Mouse (Mus musculus) liver, embryonic 14 days (tissue): Measurements from ENCODE around the gene Gp9. TPM values are rescaled to one million over a fixed set of nuclear protein-coding genes. Genes with fewer than 3 reads are reported as not detected.

Experiments used
- polyA plus RNA-seq: library from polyadenylated mRNA; depleted of rRNA; stranded (reverse); fragments of >200 nt; gene quantifications from 2 replicates; pipeline ENCODE4 v1.2.3, GENCODE M21; 2012; rRNA removed

The Gp9 gene
- 31.8 and 34.2 TPM in 2 replicates for polyA plus RNA-seq

DNA sequence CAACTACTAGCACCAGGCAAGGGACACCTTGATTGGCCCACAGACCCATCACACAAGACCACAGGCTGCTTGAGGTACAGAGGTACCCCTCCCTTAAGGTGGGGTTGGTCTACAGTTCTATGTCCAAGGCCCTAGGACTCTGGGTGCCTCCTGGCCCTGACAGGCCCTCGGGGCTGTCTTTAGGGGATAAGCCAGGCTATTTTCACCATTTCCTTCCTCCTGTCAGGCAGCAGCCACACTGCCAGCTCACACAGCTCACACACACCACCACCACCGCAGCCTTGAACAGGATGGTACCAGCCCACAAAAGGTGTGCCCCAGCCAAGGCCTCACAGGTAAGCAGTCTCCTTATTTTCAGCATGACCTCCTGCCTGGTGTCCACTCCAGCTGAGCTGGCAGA lies at the start of gene Gp9:
Gene Gp9 (plus strand): TSS at position 231 of the 400 bp plus-strand sequence.

DNA sequence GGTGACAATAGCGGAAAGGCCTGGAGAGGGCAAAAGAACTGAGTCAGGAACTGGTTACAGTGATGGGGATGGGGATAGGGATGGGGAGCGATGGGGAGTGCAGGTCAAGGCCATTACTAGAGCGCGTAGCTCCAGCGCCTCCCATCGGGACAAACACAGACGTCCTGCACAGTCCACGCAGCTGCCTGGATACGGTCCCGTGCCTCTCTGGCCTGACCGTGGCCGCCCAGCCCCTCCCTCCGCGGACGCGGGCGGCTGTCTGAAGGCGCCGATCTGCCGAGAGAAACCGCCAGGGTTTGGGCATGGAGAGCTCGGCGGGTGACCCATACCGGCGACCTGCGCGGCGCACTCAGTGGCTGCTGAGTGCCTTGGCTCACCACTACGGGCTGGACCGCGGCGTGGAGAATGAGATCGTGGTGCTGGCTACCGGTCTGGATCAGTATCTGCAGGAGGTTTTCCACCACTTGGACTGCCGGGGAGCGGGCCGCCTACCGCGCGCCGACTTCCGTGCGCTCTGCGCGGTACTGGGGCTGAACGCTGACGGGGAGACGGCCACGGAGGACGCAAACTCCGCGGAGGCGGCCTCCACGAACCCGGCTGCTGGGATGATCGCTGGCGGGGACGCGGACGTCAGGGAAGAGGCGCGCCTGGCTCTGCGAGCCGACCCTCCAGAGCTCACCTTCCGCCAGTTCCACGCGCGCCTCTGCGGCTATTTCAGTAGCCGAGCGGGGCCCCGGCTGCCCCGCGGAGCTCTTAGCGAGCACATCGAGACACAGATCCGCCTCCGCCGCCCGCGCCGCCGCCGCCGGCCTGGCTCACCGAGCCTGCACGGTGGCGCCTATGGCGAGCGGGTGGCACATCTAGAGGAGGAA lies 47.0 kb upstream of the Gp9 start, which contains the start of gene Efcc1:
Gene Efcc1 (plus strand): TSS at position 279 of the 872 bp plus-strand sequence.

DNA sequence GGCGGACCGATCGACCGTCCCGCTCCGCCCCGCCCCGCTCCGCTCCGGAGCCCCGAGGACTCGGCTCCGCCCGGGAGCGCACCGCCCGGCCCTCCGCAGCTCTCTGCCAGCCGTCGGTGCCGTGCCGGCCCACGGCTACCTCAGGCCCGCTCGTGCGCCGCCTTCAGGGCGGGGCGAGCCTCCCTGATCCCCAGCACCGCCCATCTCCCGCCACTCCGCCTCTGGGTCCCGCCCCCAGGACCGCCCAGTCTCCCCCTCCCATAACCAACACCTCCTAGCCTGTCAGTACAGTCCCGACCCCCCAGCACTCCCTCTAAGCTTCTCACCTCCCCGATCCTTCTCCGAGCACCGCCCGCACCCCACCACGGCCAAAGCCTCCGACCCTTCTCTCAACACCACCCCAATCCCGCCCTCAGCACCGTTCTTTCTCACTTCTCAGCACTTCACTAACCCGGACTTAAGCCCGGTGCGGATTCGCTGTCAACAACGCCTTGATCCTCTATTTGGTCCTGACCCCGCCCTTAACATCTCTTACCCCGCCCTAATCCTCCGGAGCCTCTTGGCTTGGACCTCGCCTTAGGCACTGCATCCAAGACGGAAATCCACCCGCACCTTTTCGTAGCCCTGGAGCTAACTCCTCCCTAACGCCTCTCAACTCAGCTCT lies 33.9 kb downstream of the Gp9 start, which contains the start of gene Rab43:
Gene Rab43 (minus strand): TSS at position 490 of the 664 bp plus-strand sequence.

Other genes with a start within 250 kb of the Gp9 start
- gene Arhgap25, start 244.8 kb upstream of the Gp9 start, polyA plus RNA-seq, result 1.5 and 1.8 TPM in 2 replicates
- gene Prokr1, start 187.3 kb upstream of the Gp9 start, polyA plus RNA-seq, result 2.7 and 3.0 TPM in 2 replicates
- 9.7 and 10.1 TPM in 2 replicates for gene Aplf, start 105.9 kb upstream of the Gp9 start, polyA plus RNA-seq
- gene Efcc1, start 47.2 kb upstream of the Gp9 start, polyA plus RNA-seq, result 0.16 and 0.39 TPM in 2 replicates
- gene Rab43, start 34.1 kb downstream of the Gp9 start, polyA plus RNA-seq, result 15.5 and 21.2 TPM in 2 replicates
- 5.1 and 6.2 TPM in 2 replicates for gene Gm45140, start 57.7 kb downstream of the Gp9 start, polyA plus RNA-seq
- gene Isy1, start 60.7 kb downstream of the Gp9 start, polyA plus RNA-seq, result 17.1 and 17.5 TPM in 2 replicates
- gene Cnbp, start 73.0 kb downstream of the Gp9 start, polyA plus RNA-seq, result 188 and 223 TPM in 2 replicates
- 19.2 and 24.4 TPM in 2 replicates for gene Copg1, start 109.7 kb downstream of the Gp9 start, polyA plus RNA-seq
- 11.1 and 11.4 TPM in 2 replicates for gene Hmces, start 135.9 kb downstream of the Gp9 start, polyA plus RNA-seq
- 4.9 and 5.2 TPM in 2 replicates for gene H1fx, start 203.6 kb downstream of the Gp9 start, polyA plus RNA-seq